In genomic region chr15:11586384-11586783, GRCm38 (mm10) we compare ENCODE assay signal across 28 mouse cellular contexts.
"Had no signal": no experiment of that assay in that cellular context is flagged by ENCODE, and none has a peak within 500 bp of the region (broad histone marks: within the 10 kb centered on the region; RNA-seq: fewer than 3 reads in every experiment).

No protein-coding gene starts in this region.

- H3K27ac ChIP-seq: gastrocnemius, adult 2 months; heart, embryonic 10.5 days; hindbrain, embryonic 10.5 days; hindbrain, embryonic 13.5 days; hindbrain, embryonic 15.5 days; kidney, embryonic 15.5 days; layer of hippocampus, adult 2 months; left cerebral cortex, adult 2 months; limb, embryonic 10.5 days; limb, embryonic 12.5 days; liver, embryonic 13.5 days; liver, embryonic 15.5 days had no signal

- ATAC-seq: inflammation-experienced regulatory T-cells, adult 6 months; intestine, embryonic 16.5 days; liver, postnatal 0 days had no signal

- DNase-seq: gastrocnemius, adult 2 months; gastrocnemius, postnatal 10 days; gastrocnemius, postnatal 25 days; heart, adult 18-20 months; heart, postnatal 10 days; heart, postnatal 4 days; kidney, adult 18-20 months; kidney, adult 8-10 months; kidney, postnatal 10 days; kidney, postnatal 25 days; kidney, postnatal 4 days; liver; liver, embryonic 13.5 days; liver, postnatal 0 days had no signal

- H3K27me3 ChIP-seq: heart, embryonic 12.5 days; hindbrain, embryonic 13.5 days; hindbrain, embryonic 15.5 days; kidney, embryonic 15.5 days; limb, embryonic 12.5 days; liver, embryonic 13.5 days; liver, embryonic 15.5 days had no signal

- H3K9ac ChIP-seq: heart, embryonic 12.5 days; hindbrain, embryonic 13.5 days; hindbrain, embryonic 15.5 days; kidney, embryonic 15.5 days; limb, embryonic 12.5 days; liver, embryonic 13.5 days; liver, embryonic 15.5 days; liver, postnatal 0 days had no signal

- H3K36me3 ChIP-seq: heart, embryonic 10.5 days; heart, embryonic 12.5 days; hindbrain, embryonic 10.5 days; hindbrain, embryonic 13.5 days; hindbrain, embryonic 15.5 days; kidney, embryonic 15.5 days; limb, embryonic 10.5 days; limb, embryonic 12.5 days; liver, embryonic 13.5 days; liver, embryonic 15.5 days had no signal

- H3K4me1 ChIP-seq: heart, embryonic 12.5 days; hindbrain, embryonic 10.5 days; hindbrain, embryonic 13.5 days; hindbrain, embryonic 15.5 days; kidney, embryonic 15.5 days; limb, embryonic 10.5 days; limb, embryonic 12.5 days; liver, embryonic 13.5 days; liver, embryonic 15.5 days had no signal

- H3K9me3 ChIP-seq: heart, embryonic 10.5 days; heart, embryonic 12.5 days; hindbrain, embryonic 10.5 days; hindbrain, embryonic 13.5 days; hindbrain, embryonic 15.5 days; kidney, embryonic 15.5 days; limb, embryonic 10.5 days; limb, embryonic 12.5 days; liver, embryonic 13.5 days; liver, embryonic 15.5 days had no signal

- H3K4me2 ChIP-seq: heart, embryonic 12.5 days; hindbrain, embryonic 13.5 days; hindbrain, embryonic 15.5 days; kidney, embryonic 15.5 days; limb, embryonic 12.5 days; liver, embryonic 11.5 days; liver, embryonic 13.5 days; liver, embryonic 15.5 days had no signal

- H3K4me3 ChIP-seq: gastrocnemius, adult 2 months; heart, embryonic 10.5 days; heart, embryonic 12.5 days; hindbrain, embryonic 10.5 days; hindbrain, embryonic 13.5 days; hindbrain, embryonic 15.5 days; kidney, embryonic 15.5 days; layer of hippocampus, adult 2 months; left cerebral cortex, adult 2 months; limb, embryonic 10.5 days; limb, embryonic 12.5 days; liver, embryonic 13.5 days; liver, embryonic 15.5 days had no signal
